Mouse (Mus musculus): ENCODE results near the gene Rimbp2. TPM values are rescaled to one million over a fixed set of nuclear protein-coding genes. Genes with fewer than 3 reads are reported as not detected.
"Not testable (repeated sequence)": the region's sequence is repeated elsewhere in the genome, so short reads cannot be mapped to it uniquely, and the experiment has no call there.

Gene Rimbp2
- total RNA-seq (2021): 10 to 100 TPM; 67.1 to 68.9 TPM

- DNase-seq: peak; percentile 34
- intact Hi-C loops (cut with DNase I): loop anchor here (5.0 kb wide), 1 partner anchor 141 kb away; no protein-coding TSS in a partner anchor
These were observed at the start of gene Rimbp2 for GRCm38 (mm10) chr5:128953278-128954070. Gene Rimbp2, minus strand, starts transcription at chr5:128953486.

DNA sequence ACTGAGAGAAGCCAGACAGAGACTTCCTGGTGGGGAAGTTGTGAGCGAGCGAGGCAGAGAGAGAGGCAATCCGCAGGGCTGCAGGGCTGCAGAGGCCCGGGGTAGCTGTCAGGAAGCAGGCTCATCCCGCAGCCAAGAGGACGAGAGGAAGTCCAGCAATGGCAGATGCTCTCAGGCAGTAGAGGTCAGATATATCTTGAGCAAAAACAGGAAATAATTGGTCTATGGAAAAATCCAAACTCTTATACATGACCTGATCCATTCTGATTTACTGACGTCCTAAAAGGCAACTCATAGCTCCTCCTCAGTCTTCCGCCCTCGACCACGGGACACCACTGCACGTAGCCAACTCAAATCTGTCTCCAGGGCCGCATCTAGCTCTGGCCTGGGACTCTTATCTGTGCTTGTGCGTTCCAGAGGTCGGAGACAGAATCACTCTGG, 49.3 kb upstream of the Rimbp2 start:
- intact Hi-C loops (cut with DNase I): no loop called here
- no peak for DNase-seq

- DNase-seq: no peak
- intact Hi-C loops (cut with DNase I): no loop called here
These were observed 47.6 kb upstream of the Rimbp2 start for GRCm38 (mm10) chr5:129000706-129001468.

- DNase-seq: peak; percentile 68
- intact Hi-C loops (cut with DNase I): no loop called here
These were observed 34.1 kb upstream of the Rimbp2 start for GRCm38 (mm10) chr5:128987141-128987954.

- intact Hi-C loops (cut with DNase I): no loop called here
- no peak for DNase-seq
These were observed 32.7 kb upstream of the Rimbp2 start for GRCm38 (mm10) chr5:128985946-128986345.

DNA sequence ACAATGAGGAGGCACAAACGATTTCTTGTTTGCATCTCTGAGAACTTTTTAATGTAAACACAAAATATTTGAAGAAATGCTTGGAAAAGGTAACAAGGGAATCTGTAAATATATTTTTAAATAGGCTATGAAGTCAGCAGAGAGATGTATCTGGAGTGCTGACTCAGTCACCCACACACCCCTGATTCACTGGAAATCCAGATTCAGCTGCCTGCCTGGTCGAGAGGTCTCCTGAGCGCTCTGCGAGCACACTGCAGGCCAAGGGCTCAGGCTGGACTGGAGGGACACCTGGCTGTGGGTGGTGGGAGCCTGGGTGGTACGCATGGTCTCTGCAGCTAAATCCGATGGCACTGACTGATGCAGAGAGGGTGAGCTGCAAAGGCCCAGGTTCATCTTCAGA, 31.2 kb upstream of the Rimbp2 start:
- DNase-seq: no peak
- intact Hi-C loops (cut with DNase I): no loop called here

DNA sequence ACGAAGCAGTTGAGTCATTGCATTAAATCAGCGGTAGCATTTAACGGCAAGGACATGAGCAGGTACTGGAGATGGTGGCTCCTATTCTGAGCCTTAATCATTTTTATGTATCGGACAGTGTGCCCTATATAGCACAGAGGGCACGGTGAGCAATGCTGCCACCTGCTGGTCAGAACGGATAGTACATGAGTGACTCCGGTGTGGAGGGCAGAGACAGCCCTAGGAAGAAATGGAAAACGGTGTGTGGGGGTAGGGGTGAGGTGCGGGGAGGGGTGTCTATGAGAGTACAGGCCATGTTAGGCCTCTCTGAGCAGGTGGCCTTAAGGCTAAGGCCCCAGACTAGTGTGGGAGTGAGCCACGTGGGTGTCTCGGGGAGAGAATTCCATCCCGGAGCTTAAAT, 28.3 kb upstream of the Rimbp2 start:
- peak; percentile 77 for DNase-seq
- intact Hi-C loops (cut with DNase I): no loop called here

DNA sequence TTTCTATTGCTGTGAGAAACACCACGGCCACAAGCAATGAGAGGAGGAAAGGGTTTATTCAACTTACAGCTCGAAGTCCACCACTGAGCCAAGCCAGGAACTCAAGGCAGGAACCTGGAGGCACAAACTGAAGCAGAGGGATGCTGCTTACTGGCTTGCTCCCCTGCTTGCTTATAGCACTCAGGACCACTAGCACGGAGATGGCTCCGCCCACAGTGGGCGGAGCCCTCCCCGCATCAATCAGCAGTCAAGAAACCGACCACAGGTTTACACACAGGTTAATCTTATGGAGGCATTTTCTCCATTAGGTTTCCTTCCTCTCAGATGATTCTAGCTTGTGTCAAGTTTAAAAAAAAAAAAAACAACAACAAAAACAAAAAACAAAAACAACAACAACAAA, 27.6 kb upstream of the Rimbp2 start:
- no peak for DNase-seq
- intact Hi-C loops (cut with DNase I): no loop called here

GRCm38 (mm10) chr5:128978957-128979356, 25.7 kb upstream of the Rimbp2 start:
- DNase-seq: no peak
- intact Hi-C loops (cut with DNase I): loop anchor here (10.0 kb wide), 1 partner anchor 454 kb away; no protein-coding TSS in a partner anchor

- not testable (repeated sequence) for DNase-seq
- intact Hi-C loops (cut with DNase I): loop anchor here (10.0 kb wide), 1 partner anchor 453 kb away; no protein-coding TSS in a partner anchor
These were observed 24.2 kb upstream of the Rimbp2 start for GRCm38 (mm10) chr5:128977466-128977865.

DNA sequence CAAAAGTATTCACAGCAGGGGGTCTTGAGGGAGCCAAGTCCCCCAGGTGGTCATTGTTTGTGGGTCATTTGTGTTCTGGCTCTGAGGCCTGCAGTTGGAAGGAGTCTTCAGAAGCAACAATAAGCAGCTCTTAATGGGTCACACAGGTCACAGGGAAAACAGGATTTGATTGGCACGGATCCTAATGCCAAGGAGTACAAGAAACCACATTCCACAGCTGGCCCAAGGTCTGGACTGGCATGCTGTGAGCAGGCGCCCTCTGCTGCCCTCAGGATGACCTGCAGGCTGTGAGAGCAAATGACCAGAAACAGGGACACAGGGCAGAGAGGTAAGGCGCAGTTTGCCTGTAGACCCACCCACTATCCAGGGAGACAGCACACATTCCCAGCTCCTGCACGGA, 23.0 kb upstream of the Rimbp2 start:
- intact Hi-C loops (cut with DNase I): loop anchor here (10.0 kb wide), 1 partner anchor 451 kb away; no protein-coding TSS in a partner anchor
- peak; percentile 38 for DNase-seq

DNA sequence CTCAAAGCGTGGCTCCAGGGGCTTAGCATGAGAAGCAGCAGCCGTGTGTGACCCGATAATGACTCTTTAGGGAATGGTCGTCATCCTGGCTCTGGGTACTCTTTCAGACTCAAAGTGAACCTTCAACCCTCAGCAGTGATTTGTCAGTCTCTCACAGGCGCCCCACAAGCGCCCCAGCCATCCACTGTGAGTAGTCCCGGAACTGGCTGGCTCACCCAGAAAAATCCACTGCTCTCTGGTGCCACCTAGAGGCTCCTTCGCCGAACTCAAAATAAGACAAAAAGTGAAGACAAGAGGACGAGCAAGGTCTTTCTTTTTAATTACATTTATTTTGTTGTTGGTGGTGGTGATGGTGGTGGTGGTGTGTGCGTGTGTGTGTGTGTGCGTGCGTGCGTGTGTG, 18.0 kb upstream of the Rimbp2 start:
- DNase-seq: peak; percentile 70
- intact Hi-C loops (cut with DNase I): loop anchor here (5.0 to 10.0 kb wide), 2 partner anchors 239 to 446 kb away; no protein-coding TSS in a partner anchor

GRCm38 (mm10) chr5:128970878-128971277, 17.6 kb upstream of the Rimbp2 start:
- intact Hi-C loops (cut with DNase I): loop anchor here (5.0 to 10.0 kb wide), 2 partner anchors 239 to 446 kb away; no protein-coding TSS in a partner anchor
- no peak for DNase-seq

- intact Hi-C loops (cut with DNase I): no loop called here
- no peak for DNase-seq
These were observed 11.1 kb upstream of the Rimbp2 start for GRCm38 (mm10) chr5:128964353-128964752.

DNA sequence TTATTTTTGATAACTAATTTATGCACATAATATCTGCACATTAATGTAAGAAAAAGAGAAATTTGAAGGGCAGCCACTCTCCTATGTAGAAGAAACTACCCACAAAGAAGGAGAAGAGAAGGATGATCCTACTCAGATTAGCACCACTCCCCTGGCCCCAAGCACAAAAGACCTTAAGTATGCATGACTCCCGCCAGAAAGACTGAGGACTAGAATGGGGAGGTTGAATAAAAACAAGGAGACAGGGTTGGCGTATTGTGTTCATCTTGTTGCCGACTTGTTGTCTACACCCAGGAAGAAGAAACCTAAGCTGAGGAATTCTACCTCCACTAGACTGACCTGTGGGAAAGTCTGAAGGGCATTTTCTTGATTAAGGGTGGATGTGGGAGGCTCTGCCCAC, 5.6 kb upstream of the Rimbp2 start:
- intact Hi-C loops (cut with DNase I): no loop called here
- DNase-seq: no peak

DNA sequence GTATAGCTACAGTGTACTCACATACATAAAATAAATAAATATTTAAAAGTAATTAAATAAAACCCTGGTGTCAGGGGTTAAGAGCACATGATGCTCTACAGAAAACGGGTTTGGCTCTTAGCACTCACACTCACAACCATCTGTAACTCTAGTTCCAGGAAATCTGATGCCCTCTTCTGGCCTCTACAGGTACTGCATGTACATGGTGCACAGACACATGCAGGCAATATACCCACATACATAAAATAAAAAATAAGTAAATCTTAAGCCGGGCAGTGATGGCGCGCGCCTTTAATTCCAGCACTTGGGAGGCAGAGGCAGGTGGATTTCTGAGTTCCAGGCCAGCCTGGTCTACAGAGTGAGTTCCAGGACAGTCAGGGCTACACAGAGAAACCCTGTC, 1.1 kb upstream of the Rimbp2 start:
- peak; percentile 27 for DNase-seq
- intact Hi-C loops (cut with DNase I): loop anchor here (5.0 kb wide), 1 partner anchor 142 kb away; no protein-coding TSS in a partner anchor

DNA sequence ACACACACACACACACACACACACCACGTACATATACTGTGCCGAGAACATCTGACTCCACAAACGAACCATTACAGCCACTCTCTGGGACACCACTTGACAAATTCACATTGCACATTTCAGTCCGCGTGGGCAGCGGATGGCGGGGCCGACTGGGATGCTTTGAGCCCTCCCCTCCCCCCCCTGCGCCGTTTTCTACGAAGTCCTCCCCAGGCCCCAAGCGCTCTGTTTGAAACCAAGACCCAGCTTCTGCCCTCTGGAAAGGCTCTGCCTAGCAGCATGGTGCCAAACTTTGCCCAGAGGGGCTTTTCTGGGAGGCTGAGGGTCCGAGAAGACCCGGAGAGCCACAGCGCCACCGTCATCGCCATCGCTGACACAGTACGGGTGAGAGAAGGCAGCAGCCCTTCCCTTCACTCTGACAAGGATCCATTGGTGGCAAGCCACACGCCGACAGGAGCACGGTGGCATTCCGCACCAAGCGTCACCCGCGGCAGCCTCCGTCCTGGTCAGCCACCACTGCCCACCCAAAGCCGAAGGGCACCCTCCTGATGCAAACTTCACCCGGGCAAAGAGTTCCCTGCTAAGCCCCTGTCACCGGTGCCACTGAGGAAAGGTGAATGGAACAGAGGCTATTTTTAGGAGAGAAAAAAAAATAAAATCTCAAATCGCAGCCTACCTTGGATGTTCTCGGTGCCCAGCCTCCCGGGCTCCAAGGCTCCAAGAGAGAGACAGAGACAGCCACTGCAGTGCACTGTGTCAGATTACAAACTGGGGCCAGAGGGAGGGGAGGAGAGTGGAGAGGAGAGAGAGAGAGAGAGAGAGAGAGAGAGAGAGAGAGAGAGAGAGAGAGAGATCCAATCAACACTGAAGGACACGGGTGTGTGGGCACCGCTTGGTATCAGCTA, 743 bp downstream of the Rimbp2 start:
- intact Hi-C loops (cut with DNase I): loop anchor here (5.0 kb wide), 1 partner anchor 140 kb away; no protein-coding TSS in a partner anchor

GRCm38 (mm10) chr5:128951472-128951871, 1.8 kb downstream of the Rimbp2 start:
- intact Hi-C loops (cut with DNase I): loop anchor here (5.0 kb wide), 1 partner anchor 139 kb away; no protein-coding TSS in a partner anchor
- no peak for DNase-seq

More for the DNA sequence above, 743 bp downstream of the Rimbp2 start:
- no peak for DNase-seq

DNA sequence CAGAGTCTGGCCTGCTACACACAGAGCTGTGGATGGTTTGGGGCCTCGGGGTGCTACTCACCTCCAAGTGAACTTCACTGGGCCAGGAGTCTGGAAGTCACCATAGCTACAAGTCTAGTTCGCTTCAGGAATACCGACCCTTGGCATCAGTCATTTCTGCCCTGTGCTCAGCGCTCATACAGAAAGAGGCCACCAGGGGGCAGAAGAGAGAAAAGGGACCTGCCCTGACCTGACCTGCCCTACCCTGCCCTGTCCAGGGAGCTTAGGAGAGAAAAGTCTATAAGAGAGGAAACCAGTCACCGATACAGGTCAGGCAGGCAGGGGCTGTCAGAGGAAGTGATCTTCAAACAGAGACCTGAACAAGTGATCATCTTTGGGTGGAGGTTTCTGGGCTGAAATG, 6.2 kb downstream of the Rimbp2 start:
- intact Hi-C loops (cut with DNase I): no loop called here
- no peak for DNase-seq
